Mouse (Mus musculus) CH12.LX (cell line): ENCODE measurements around the gene Apol7e.
"Not testable (repeated sequence)": the region's sequence is repeated elsewhere in the genome, so short reads cannot be mapped to it uniquely, and the experiment has no call there.

Source experiments
- CHD2 ChIP-seq: IDR thresholded peaks from 2 replicates; pipeline ENCODE4 v1.6.1; 2011; ENCODE audit warnings: low read length, improper control_type of control experiment
- CTCF ChIP-seq, 2 experiments: IDR thresholded peaks in 1 of 2; conservative IDR thresholded peaks in 1 of 2; 2 replicates each; pipeline ENCODE4 v1.5.1; 2011 to 2012; ENCODE audit warnings: low read depth in 2 of 2, low read length in 2 of 2, improper control_type of control experiment in 1 of 2, inconsistent platforms in 1 of 2, mild to moderate bottlenecking in 1 of 2, moderate library complexity in 1 of 2
- GABPA ChIP-seq: IDR thresholded peaks from 2 replicates; pipeline ENCODE4 v1.6.1; 2012; ENCODE audit warnings: low read depth, low read length, improper control_type of control experiment, inconsistent platforms; ENCODE audit not compliant: insufficient replicate concordance
- MAX ChIP-seq: IDR thresholded peaks from 2 replicates; pipeline ENCODE4 v1.6.1; 2011; ENCODE audit warnings: low read length, improper control_type of control experiment
- MAZ ChIP-seq: IDR thresholded peaks from 2 replicates; pipeline ENCODE4 v1.6.1; 2012; ENCODE audit warnings: low read depth, mild to moderate bottlenecking, inconsistent platforms, low read length, improper control_type of control experiment, moderate library complexity
- NELFE ChIP-seq: IDR thresholded peaks from 2 replicates; pipeline ENCODE4 v1.6.1; 2011; ENCODE audit warnings: low read depth, low read length, improper control_type of control experiment
- NRF1 ChIP-seq: IDR thresholded peaks from 2 replicates; pipeline ENCODE4 v1.6.1; 2014; ENCODE audit warnings: low read depth, mild to moderate bottlenecking, inconsistent platforms, low read length, improper control_type of control experiment, moderate library complexity
- TCF12 ChIP-seq: IDR thresholded peaks from 2 replicates; pipeline ENCODE4 v1.6.1; 2014; ENCODE audit warnings: low read depth, mild to moderate bottlenecking, inconsistent platforms, low read length, improper control_type of control experiment
- USF1 ChIP-seq: IDR thresholded peaks from 2 replicates; pipeline ENCODE4 v1.6.1; 2014; ENCODE audit warnings: low read depth, mild to moderate bottlenecking, inconsistent platforms, low read length, improper control_type of control experiment
- USF2 ChIP-seq: conservative IDR thresholded peaks from 2 replicates; pipeline ENCODE4 v1.6.1; 2011; ENCODE audit warnings: low read depth, low read length, improper control_type of control experiment
- ZNF384 ChIP-seq: IDR thresholded peaks from 2 replicates; pipeline ENCODE4 v1.6.1; 2012; ENCODE audit warnings: low read depth, low read length, improper control_type of control experiment, inconsistent platforms

GRCm38 (mm10) chr15:77727139-77727538, 28.5 kb downstream of the Apol7e start:
- not testable (repeated sequence) for TF ChIP-seq TCF12, GABPA, USF2, MAZ, USF1, ZNF384, NRF1, CHD2, MAX, NELFE
- TF ChIP-seq CTCF (conservative IDR thresholded peaks at IDR 0.05 in 1 of 2, IDR thresholded peaks at IDR 0.05 in 1 of 2; ENCODE audit: low read depth in 2 of 2, low read length in 2 of 2): peak in 1 of 2 experiments; percentile 55; a peak in 2 of 4 replicates
